Mouse (Mus musculus) bone marrow macrophage, adult 2 months (primary cell): ENCODE data around the gene Htr3a.

Experiments used
- CTCF ChIP-seq: IDR thresholded peaks from 2 replicates; pipeline ENCODE4 v1.5.1; 2012; ENCODE audit warnings: low read depth, mild to moderate bottlenecking, low read length, moderate library complexity
- POLR2A ChIP-seq: IDR thresholded peaks from 2 replicates; pipeline ENCODE4 v1.6.1; 2012; ENCODE audit warnings: mild to moderate bottlenecking, low read depth, low read length, borderline replicate concordance

DNA sequence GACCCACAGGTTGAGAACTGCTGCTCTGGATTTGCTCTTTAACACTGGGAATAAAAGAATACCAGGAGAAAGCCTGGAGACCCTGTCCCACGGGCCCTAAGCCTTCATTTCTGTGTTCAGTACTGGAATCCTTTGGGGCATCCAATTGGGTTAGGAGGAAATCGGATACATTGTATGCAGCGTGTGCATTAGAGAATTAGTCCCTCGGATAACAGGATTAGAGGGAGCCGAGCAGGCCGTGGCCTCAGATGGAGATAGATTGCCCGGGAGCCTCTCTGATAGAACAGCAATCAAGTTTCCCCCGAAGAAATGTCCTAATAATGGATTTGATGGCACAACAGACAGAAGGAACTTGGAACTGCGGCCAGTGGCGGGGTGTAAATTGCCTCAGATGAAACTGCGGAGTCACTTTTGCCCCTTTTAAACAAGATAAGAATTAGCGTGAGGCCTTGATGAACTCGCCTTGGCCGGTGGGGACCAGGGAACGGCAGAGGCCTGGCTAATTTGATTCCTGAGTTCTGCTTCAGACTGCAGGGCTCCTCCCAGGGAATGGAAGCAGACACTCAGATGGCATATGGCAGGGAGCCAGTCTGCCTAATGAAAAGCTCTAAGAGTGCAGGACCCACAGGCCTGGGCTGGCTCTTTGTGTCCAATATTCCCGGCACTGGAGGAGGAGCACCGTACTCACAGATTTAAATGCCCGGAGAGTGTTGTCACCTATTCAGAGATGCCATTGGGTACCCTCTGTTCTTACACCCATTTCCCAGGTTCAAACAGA, 5.3 kb upstream of the Htr3a start:
- TF ChIP-seq POLR2A (no peak), CTCF (no peak)
